Mouse (Mus musculus) stomach, embryonic 16.5 days (tissue): ENCODE results near the gene Asb2. TPM values are rescaled to one million over a fixed set of nuclear protein-coding genes. Genes with fewer than 3 reads are reported as not detected.

ENCODE experiments used
- ATAC-seq: fragments of 200-750 bp; cut with Nextera tagmentation; 2 replicates; pipeline ENCODE4 v1.8.0; 2017; ENCODE audit warnings: moderate number of reproducible peaks, moderate TSS enrichment; ENCODE audit not compliant: insufficient read depth, low FRiP score
- H3K27ac ChIP-seq: fragments of 300-500 bp; sonication (generic); 2 replicates; pipeline ENCODE4 v1.5.1; 2014; ENCODE audit warnings: low read length
- H3K27me3 ChIP-seq: fragments of 300-500 bp; sonication (generic); 2 replicates; pipeline ENCODE4 v1.6.1; 2014; ENCODE audit warnings: low read length, control low read depth, mixed read lengths; ENCODE audit not compliant: control insufficient read depth, insufficient read depth
- H3K36me3 ChIP-seq: fragments of 300-500 bp; sonication (generic); 2 replicates; pipeline ENCODE4 v1.6.1; 2014; ENCODE audit warnings: low read length; ENCODE audit not compliant: control insufficient read depth, insufficient read depth
- H3K4me1 ChIP-seq: fragments of 300-500 bp; sonication (generic); 2 replicates; pipeline ENCODE4 v1.6.1; 2014; ENCODE audit warnings: low read length, control low read depth, mixed read lengths; ENCODE audit not compliant: control insufficient read depth, insufficient read depth
- H3K4me2 ChIP-seq: fragments of 300-500 bp; sonication (generic); 2 replicates; pipeline ENCODE4 v1.6.1; 2014; ENCODE audit warnings: low read depth, low read length, mixed read lengths
- H3K4me3 ChIP-seq: fragments of 300-500 bp; sonication (generic); replicated peaks from 2 replicates; pipeline ENCODE4 v1.5.1; 2014; ENCODE audit warnings: mild to moderate bottlenecking, low read length
- H3K9ac ChIP-seq: fragments of 300-500 bp; sonication (generic); 2 replicates; pipeline ENCODE4 v1.6.1; 2014; ENCODE audit warnings: low read length
- H3K9me3 ChIP-seq: fragments of 300-500 bp; sonication (generic); replicated peaks from 2 replicates; pipeline ENCODE4 v1.6.1; 2016; ENCODE audit warnings: low read length, control low read depth; ENCODE audit not compliant: control insufficient read depth
- WGBS: fragments of 180-500 bp; shearing (Covaris S2); extraction: QIAGEN DNeasy Blood & Tissue Kit; methylation state at CpG from one replicate; pipeline ENCODE4 v1.1.7; 2014; 5-methylcytosine and 5-hydroxymethylcytosine counted together
- polyA plus RNA-seq: library from polyadenylated mRNA; unstranded; fragments of >200 nt; fragmentation: Nextera tagmentation; extraction: Ambion mirVana; gene quantifications from 2 replicates; pipeline ENCODE4 v1.2.1, GENCODE M21; 2015

Asb2 gene
- 26.3 and 27.7 TPM in 2 replicates for polyA plus RNA-seq

- no peak within 1 kb of the TSS for H3K4me2 ChIP-seq
- peak within 1 kb of the TSS; percentile 76 for H3K27ac ChIP-seq
- peak within 1 kb of the TSS; percentile 37 for H3K4me3 ChIP-seq
- ATAC-seq, result peak; percentile 63; the same call in 1 of the 2 replicates
- WGBS, result 49% methylated on average over 14 of the region's 14 CpGs
- H3K36me3 ChIP-seq, result no peaks in the 10 kb centered on the region
- no peaks in the 10 kb centered on the region for H3K27me3 ChIP-seq
- peaks cover 3% of the 10 kb centered on the region; the same call in 1 of the 2 replicates for H3K4me1 ChIP-seq
- no peaks in the 10 kb centered on the region for H3K9me3 ChIP-seq
- peak within 1 kb of the TSS; percentile 49 for H3K9ac ChIP-seq
Observed at GRCm38 (mm10) chr12:103355746-103356414, at the start of gene Asb2. Gene Asb2 (minus strand): TSS chr12:103356001.

DNA sequence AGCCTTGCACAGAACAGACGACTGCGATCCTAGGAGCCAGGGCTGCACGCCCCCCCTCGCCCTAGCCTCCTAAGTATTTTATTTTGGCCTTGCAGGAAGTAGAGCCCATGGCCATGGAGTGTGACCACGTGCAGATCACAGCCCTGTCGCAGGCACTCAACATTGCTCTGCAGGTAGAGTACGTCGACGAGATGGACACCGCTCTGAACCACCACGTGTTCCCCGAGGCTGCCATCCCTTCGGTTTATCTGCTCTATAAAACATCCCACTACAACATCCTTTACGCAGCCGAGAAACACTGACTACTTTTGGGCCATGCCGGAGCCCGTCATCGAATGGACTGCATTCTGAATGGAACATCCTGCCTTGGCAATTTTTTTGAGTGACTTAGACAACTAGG is 48.3 kb upstream of the Asb2 start:
- no peak for ATAC-seq
- no peak overlapping the region for H3K4me3 ChIP-seq
- 83% methylated on average over 18 of the region's 18 CpGs for WGBS
- H3K9me3 ChIP-seq, result no peaks in the 10 kb centered on the region
- no peak overlapping the region for H3K4me2 ChIP-seq
- no peaks in the 10 kb centered on the region for H3K4me1 ChIP-seq
- H3K27ac ChIP-seq, result no peak overlapping the region
- no peaks in the 10 kb centered on the region for H3K27me3 ChIP-seq
- H3K9ac ChIP-seq, result no peak overlapping the region
- H3K36me3 ChIP-seq, result peaks cover 14% of the 10 kb centered on the region; the same call in 1 of the 2 replicates

GRCm38 (mm10) chr12:103396751-103397150 is 41.0 kb upstream of the Asb2 start:
- no peaks in the 10 kb centered on the region for H3K27me3 ChIP-seq
- H3K36me3 ChIP-seq, result no peaks in the 10 kb centered on the region
- ATAC-seq, result no peak
- no peak overlapping the region for H3K4me2 ChIP-seq
- no peaks in the 10 kb centered on the region for H3K4me1 ChIP-seq
- no peaks in the 10 kb centered on the region for H3K9me3 ChIP-seq
- no peak overlapping the region for H3K27ac ChIP-seq
- no peak overlapping the region for H3K9ac ChIP-seq
- no peak overlapping the region for H3K4me3 ChIP-seq
- 69% methylated on average over 7 of the region's 7 CpGs for WGBS

- Histone ChIP-seq H3K4me3 (no peak overlapping the region), H3K27me3 (no peaks in the 10 kb centered on the region), H3K36me3 (no peaks in the 10 kb centered on the region), H3K9ac (no peak overlapping the region), H3K4me1 (no peaks in the 10 kb centered on the region), H3K4me2 (no peak overlapping the region), H3K27ac (no peak overlapping the region), H3K9me3 (no peaks in the 10 kb centered on the region)
- 63% methylated on average over 12 of the region's 12 CpGs for WGBS
- no peak for ATAC-seq
Observed at GRCm38 (mm10) chr12:103395486-103396275, 39.9 kb upstream of the Asb2 start.

GRCm38 (mm10) chr12:103393528-103393927 is 37.7 kb upstream of the Asb2 start:
- Histone ChIP-seq H3K9ac (no peak overlapping the region), H3K27ac (no peak overlapping the region), H3K4me2 (no peak overlapping the region), H3K36me3 (no peaks in the 10 kb centered on the region), H3K4me1 (peaks cover 4% of the 10 kb centered on the region; the same call in 1 of the 2 replicates), H3K27me3 (no peaks in the 10 kb centered on the region), H3K9me3 (no peaks in the 10 kb centered on the region), H3K4me3 (no peak overlapping the region)
- ATAC-seq, result peak; percentile 25; the same call in 1 of the 2 replicates
- 21% methylated on average over 6 of the region's 6 CpGs for WGBS

DNA sequence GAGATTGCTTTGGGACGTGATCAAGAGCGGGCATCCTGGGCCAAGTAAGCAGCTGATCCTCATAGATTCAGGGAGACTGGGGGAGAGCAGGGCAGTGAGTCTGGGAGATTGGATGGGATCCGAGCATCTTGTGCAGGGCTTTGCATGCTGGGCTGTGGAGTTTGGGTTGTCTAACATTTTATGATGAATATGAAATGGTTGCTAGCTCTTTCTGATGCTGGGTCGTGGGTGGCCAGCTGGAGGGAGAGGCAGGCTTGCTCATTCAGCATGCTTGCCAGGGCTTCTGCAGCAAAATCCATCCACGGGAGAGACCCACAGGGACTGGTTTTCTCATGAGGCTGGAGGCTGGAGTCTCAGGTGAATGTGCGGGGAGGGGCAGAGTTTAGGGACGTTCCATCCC is 35.3 kb upstream of the Asb2 start:
- Histone ChIP-seq H3K4me2 (no peak overlapping the region), H3K9me3 (no peaks in the 10 kb centered on the region), H3K9ac (no peak overlapping the region; the same call in 1 of the 2 replicates), H3K27ac (no peak overlapping the region), H3K4me1 (peaks cover 4% of the 10 kb centered on the region; the same call in 1 of the 2 replicates), H3K36me3 (no peaks in the 10 kb centered on the region), H3K27me3 (no peaks in the 10 kb centered on the region), H3K4me3 (no peak overlapping the region)
- 62% methylated on average over 7 of the region's 7 CpGs for WGBS
- ATAC-seq, result no peak

GRCm38 (mm10) chr12:103389982-103390381 is 34.2 kb upstream of the Asb2 start:
- Histone ChIP-seq H3K27ac (no peak overlapping the region), H3K36me3 (no peaks in the 10 kb centered on the region), H3K4me2 (no peak overlapping the region), H3K4me3 (no peak overlapping the region), H3K27me3 (no peaks in the 10 kb centered on the region), H3K9ac (0 out of 2 replicates have a peak overlapping the region, but pooled peaks have one; percentile 13), H3K9me3 (no peaks in the 10 kb centered on the region), H3K4me1 (peaks cover 4% of the 10 kb centered on the region; the same call in 1 of the 2 replicates)
- 74% methylated on average over 4 of the region's 4 CpGs for WGBS
- ATAC-seq, result no peak

GRCm38 (mm10) chr12:103389348-103389727 is 33.5 kb upstream of the Asb2 start:
- H3K4me3 ChIP-seq, result peak overlapping the region; percentile 85
- ATAC-seq, result no peak
- no peak overlapping the region for H3K27ac ChIP-seq
- no peaks in the 10 kb centered on the region for H3K9me3 ChIP-seq
- WGBS, result 69% methylated on average over 2 of the region's 2 CpGs
- peaks cover 4% of the 10 kb centered on the region; the same call in 1 of the 2 replicates for H3K4me1 ChIP-seq
- H3K4me2 ChIP-seq, result peak overlapping the region; percentile 70
- peak overlapping the region; percentile 93 for H3K9ac ChIP-seq
- H3K27me3 ChIP-seq, result no peaks in the 10 kb centered on the region
- no peaks in the 10 kb centered on the region for H3K36me3 ChIP-seq
